Mouse (Mus musculus) G1E (cell line): ENCODE data around the gene Plod1. TPM values are rescaled to one million over a fixed set of nuclear protein-coding genes. Genes with fewer than 3 reads are reported as not detected.

Experiments
- ATAC-seq: 2 replicates; pipeline ENCODE4 v1.8.0; 2016; ENCODE audit warnings: mild to moderate bottlenecking; ENCODE audit not compliant: insufficient number of reproducible peaks, poor library complexity, low FRiP score, severe bottlenecking; ENCODE audit errors: extremely low read depth
- DNase-seq: peaks from one replicate; pipeline ENCODE4 v3.0.0; 2012; ENCODE audit warnings: low spot score
- H3K27me3 ChIP-seq: 2 replicates; pipeline ENCODE4 v1.6.1; 2012; ENCODE audit warnings: mild to moderate bottlenecking, low read length, inconsistent platforms; ENCODE audit not compliant: insufficient read depth
- H3K36me3 ChIP-seq: replicated peaks from 2 replicates; pipeline ENCODE3; 2012; ENCODE audit warnings: mild to moderate bottlenecking, inconsistent platforms
- H3K4me1 ChIP-seq: 2 replicates; pipeline ENCODE4 v1.6.1; 2012; ENCODE audit warnings: low read depth, low read length, inconsistent platforms, mixed read lengths; ENCODE audit not compliant: insufficient read depth
- H3K4me3 ChIP-seq: 2 replicates; pipeline ENCODE4 v1.5.1; 2012; ENCODE audit warnings: low read depth, mild to moderate bottlenecking, inconsistent platforms, low read length, moderate library complexity, mixed read lengths
- H3K9me3 ChIP-seq: replicated peaks from 2 replicates; pipeline ENCODE4 v1.6.1; 2012; ENCODE audit warnings: inconsistent platforms
- CTCF ChIP-seq: IDR thresholded peaks from 2 replicates; pipeline ENCODE4 v1.5.1; 2012; ENCODE audit warnings: low read depth, low read length, inconsistent platforms, mixed read lengths
- GATA1 ChIP-seq: IDR thresholded peaks from 2 replicates; pipeline ENCODE4 v1.6.1; 2012; ENCODE audit warnings: borderline replicate concordance, low read length, inconsistent platforms, mixed read lengths
- GATA2 ChIP-seq: IDR thresholded peaks from 2 replicates; pipeline ENCODE4 v1.6.1; 2012; ENCODE audit warnings: low read depth, low read length, inconsistent platforms, borderline replicate concordance
- POLR2AphosphoS5 ChIP-seq: IDR thresholded peaks from 2 replicates; pipeline ENCODE4 v1.6.1; 2012; ENCODE audit warnings: low read depth, low read length, inconsistent platforms; ENCODE audit not compliant: insufficient replicate concordance
- TAL1 ChIP-seq: conservative IDR thresholded peaks from 2 replicates; pipeline ENCODE4 v1.6.1; 2012; ENCODE audit warnings: low read depth, low read length, inconsistent platforms, mixed read lengths
- polyA plus RNA-seq: library from polyadenylated mRNA; stranded (reverse); fragments of >175 nt; gene quantifications from 2 replicates; pipeline ENCODE4 v1.2.3, GENCODE M21; 2012
- total RNA-seq, 2 experiments: library from RNA; stranded (forward) in 1 of 2; stranded (reverse) in 1 of 2; fragments of 200-1000 nt in 1 of 2; fragments of >200 nt in 1 of 2; fragmentation: Nextera tagmentation in 1 of 2; gene quantifications; 2 replicates each; pipeline ENCODE4 v1.2.3; 2014 to 2017

Gene Plod1
- total and polyA plus RNA-seq, 3 experiments: 0.90 to 4.6 (median 2.3) TPM

GRCm38 (mm10) chr4:147937486-147937885 lies 919 bp upstream of the Plod1 start:
- Histone ChIP-seq H3K9me3 (no peaks in the 10 kb centered on the region), H3K27me3 (peaks cover 52% of the 10 kb centered on the region), H3K4me3 (no peak overlapping the region), H3K4me1 (peaks cover 45% of the 10 kb centered on the region), H3K36me3 (peaks cover 8% of the 10 kb centered on the region)
- TF ChIP-seq TAL1: no peak
- no peak for TF ChIP-seq POLR2AphosphoS5
- no peak for TF ChIP-seq GATA1
- TF ChIP-seq GATA2: no peak
- TF ChIP-seq CTCF: no peak
- no peak for ATAC-seq
- no peak for DNase-seq

- Histone ChIP-seq H3K4me3 (peak overlapping the region; percentile 72; the same call in 1 of the 2 replicates), H3K9me3 (no peaks in the 10 kb centered on the region), H3K27me3 (peaks cover 56% of the 10 kb centered on the region), H3K4me1 (peaks cover 41% of the 10 kb centered on the region), H3K36me3 (peaks cover 7% of the 10 kb centered on the region)
- no peak for DNase-seq
- TF ChIP-seq TAL1 (no peak), CTCF (no peak)
- no peak for ATAC-seq
Measured at GRCm38 (mm10) chr4:147937021-147937420, 454 bp upstream of the Plod1 start.

- peaks cover 35% of the 10 kb centered on the region for H3K4me1 ChIP-seq
- TF ChIP-seq GATA1 (no peak), CTCF (no peak), TAL1 (no peak), GATA2 (no peak), POLR2AphosphoS5 (no peak)
- peaks cover 62% of the 10 kb centered on the region for H3K27me3 ChIP-seq
- ATAC-seq: no peak
- no peak for DNase-seq
- H3K36me3 ChIP-seq: no peaks in the 10 kb centered on the region
- peak overlapping the region; percentile 72 for H3K4me3 ChIP-seq
- H3K9me3 ChIP-seq: no peaks in the 10 kb centered on the region
Measured at GRCm38 (mm10) chr4:147935904-147936303, 663 bp downstream of the Plod1 start.

- Histone ChIP-seq H3K9me3 (no peaks in the 10 kb centered on the region), H3K4me3 (no peak overlapping the region), H3K36me3 (no peaks in the 10 kb centered on the region), H3K27me3 (peaks cover 62% of the 10 kb centered on the region), H3K4me1 (peaks cover 28% of the 10 kb centered on the region)
- ATAC-seq (no peak), DNase-seq (no peak)
- TF ChIP-seq POLR2AphosphoS5 (no peak), TAL1 (no peak), CTCF (no peak), GATA1 (no peak), GATA2 (no peak)
Measured at GRCm38 (mm10) chr4:147934611-147935010, 2.0 kb downstream of the Plod1 start.

GRCm38 (mm10) chr4:147934134-147934533 lies 2.4 kb downstream of the Plod1 start:
- H3K4me1 ChIP-seq: peaks cover 28% of the 10 kb centered on the region
- H3K9me3 ChIP-seq: no peaks in the 10 kb centered on the region
- DNase-seq: no peak
- TF ChIP-seq GATA1 (no peak), TAL1 (no peak)
- no peak overlapping the region for H3K4me3 ChIP-seq
- no peak for ATAC-seq
- no peaks in the 10 kb centered on the region for H3K36me3 ChIP-seq
- peaks cover 62% of the 10 kb centered on the region for H3K27me3 ChIP-seq

GRCm38 (mm10) chr4:147930946-147931345 lies 5.6 kb downstream of the Plod1 start:
- no peaks in the 10 kb centered on the region for H3K9me3 ChIP-seq
- H3K4me1 ChIP-seq: peaks cover 3% of the 10 kb centered on the region
- H3K27me3 ChIP-seq: peaks cover 38% of the 10 kb centered on the region
- H3K4me3 ChIP-seq: no peak overlapping the region
- no peak for ATAC-seq
- H3K36me3 ChIP-seq: no peaks in the 10 kb centered on the region
- TF ChIP-seq TAL1 (no peak), POLR2AphosphoS5 (no peak), CTCF (no peak), GATA1 (no peak), GATA2 (no peak)
- no peak for DNase-seq

GRCm38 (mm10) chr4:147928540-147928939 lies 8.0 kb downstream of the Plod1 start:
- H3K4me1 ChIP-seq: no peaks in the 10 kb centered on the region
- H3K9me3 ChIP-seq: no peaks in the 10 kb centered on the region; the same call in 1 of the 2 replicates
- H3K27me3 ChIP-seq: peaks cover 20% of the 10 kb centered on the region
- DNase-seq (no peak), ATAC-seq (no peak)
- H3K4me3 ChIP-seq: no peak overlapping the region
- H3K36me3 ChIP-seq: no peaks in the 10 kb centered on the region
- TF ChIP-seq POLR2AphosphoS5: no peak
- no peak for TF ChIP-seq TAL1
- TF ChIP-seq GATA2: no peak
- TF ChIP-seq CTCF: no peak
- no peak for TF ChIP-seq GATA1
